Mouse (Mus musculus) kidney, embryonic 16.5 days (tissue): Measurements from ENCODE around the gene Xpnpep1. TPM values are rescaled to one million over a fixed set of nuclear protein-coding genes. Genes with fewer than 3 reads are reported as not detected.

ENCODE experiments used
- ATAC-seq: fragments of 200-750 bp; cut with Nextera tagmentation; 2 replicates; pipeline ENCODE4 v1.8.0; 2017; ENCODE audit warnings: moderate TSS enrichment; ENCODE audit not compliant: low FRiP score, low TSS enrichment
- H3K27ac ChIP-seq: fragments of 300-500 bp; sonication (generic); 2 replicates; pipeline ENCODE4 v1.5.1; 2014; ENCODE audit warnings: low read length
- H3K27me3 ChIP-seq: fragments of 300-500 bp; sonication (generic); 2 replicates; pipeline ENCODE4 v1.6.1; 2014; ENCODE audit warnings: low read length, control low read depth, mixed read lengths; ENCODE audit not compliant: insufficient read depth
- H3K36me3 ChIP-seq: fragments of 300-500 bp; sonication (generic); 2 replicates; pipeline ENCODE4 v1.6.1; 2014; ENCODE audit warnings: low read length, control low read depth, mixed read lengths; ENCODE audit not compliant: insufficient read depth
- H3K4me1 ChIP-seq: fragments of 300-500 bp; sonication (generic); 2 replicates; pipeline ENCODE4 v1.6.1; 2014; ENCODE audit warnings: low read length, control low read depth, mixed read lengths; ENCODE audit not compliant: insufficient read depth
- H3K4me2 ChIP-seq: fragments of 300-500 bp; sonication (generic); replicated peaks from 2 replicates; pipeline ENCODE4 v1.6.1; 2014; ENCODE audit warnings: low read depth, low read length
- H3K4me3 ChIP-seq: fragments of 300-500 bp; sonication (generic); 2 replicates; pipeline ENCODE4 v1.5.1; 2014; ENCODE audit warnings: mild to moderate bottlenecking, low read length
- H3K9ac ChIP-seq: fragments of 300-500 bp; sonication (generic); replicated peaks from 2 replicates; pipeline ENCODE4 v1.6.1; 2014; ENCODE audit warnings: low read length
- H3K9me3 ChIP-seq: fragments of 300-500 bp; sonication (generic); 2 replicates; pipeline ENCODE4 v1.6.1; 2016; ENCODE audit warnings: low read length, control low read depth
- WGBS: fragments of 180-500 bp; shearing (Covaris S2); extraction: QIAGEN DNeasy Blood & Tissue Kit; methylation state at CpG from one replicate; pipeline ENCODE4 v1.1.7; 2014; 5-methylcytosine and 5-hydroxymethylcytosine counted together
- polyA plus RNA-seq: library from polyadenylated mRNA; unstranded; fragments of >200 nt; fragmentation: Nextera tagmentation; extraction: Ambion mirVana; gene quantifications from 2 replicates; pipeline ENCODE4 v1.2.1, GENCODE M21; 2015

The Xpnpep1 gene
- polyA plus RNA-seq, 1 experiment from 2014 or later: 166 TPM

- 76% methylated on average over 8 of the region's 8 CpGs for WGBS
- Histone ChIP-seq H3K9ac (no peak overlapping the region), H3K36me3 (peaks cover 21% of the 10 kb centered on the region), H3K4me3 (no peak overlapping the region), H3K4me2 (no peak overlapping the region), H3K27ac (no peak overlapping the region), H3K9me3 (no peaks in the 10 kb centered on the region), H3K27me3 (no peaks in the 10 kb centered on the region), H3K4me1 (no peaks in the 10 kb centered on the region)
- ATAC-seq: no peak
These were observed 17.9 kb downstream of the Xpnpep1 start for GRCm38 (mm10) chr19:53022037-53022614.

- Histone ChIP-seq H3K4me1 (no peaks in the 10 kb centered on the region), H3K27ac (no peak overlapping the region), H3K9me3 (no peaks in the 10 kb centered on the region), H3K4me2 (no peak overlapping the region), H3K27me3 (no peaks in the 10 kb centered on the region), H3K9ac (no peak overlapping the region), H3K36me3 (peaks cover 21% of the 10 kb centered on the region), H3K4me3 (no peak overlapping the region)
- no peak for ATAC-seq
- 57% methylated on average over 10 of the region's 10 CpGs for WGBS
These were observed 18.5 kb downstream of the Xpnpep1 start for GRCm38 (mm10) chr19:53021537-53021936.

- H3K27me3 ChIP-seq: no peaks in the 10 kb centered on the region
- no peak overlapping the region for H3K9ac ChIP-seq
- H3K36me3 ChIP-seq: peaks cover 14% of the 10 kb centered on the region
- H3K4me2 ChIP-seq: no peak overlapping the region
- H3K27ac ChIP-seq: no peak overlapping the region
- ATAC-seq: no peak
- WGBS: 77% methylated on average over 13 of the region's 13 CpGs
- H3K4me3 ChIP-seq: no peak overlapping the region
- peaks cover 6% of the 10 kb centered on the region for H3K4me1 ChIP-seq
- no peaks in the 10 kb centered on the region for H3K9me3 ChIP-seq
These were observed 20.1 kb downstream of the Xpnpep1 start for GRCm38 (mm10) chr19:53019716-53020463.

GRCm38 (mm10) chr19:53017954-53018353 is 22.1 kb downstream of the Xpnpep1 start:
- Histone ChIP-seq H3K9me3 (no peaks in the 10 kb centered on the region), H3K4me2 (no peak overlapping the region), H3K4me1 (peaks cover 9% of the 10 kb centered on the region), H3K27me3 (no peaks in the 10 kb centered on the region), H3K9ac (no peak overlapping the region), H3K36me3 (peaks cover 11% of the 10 kb centered on the region; the same call in 1 of the 2 replicates), H3K4me3 (no peak overlapping the region), H3K27ac (no peak overlapping the region)
- 86% methylated on average over 9 of the region's 9 CpGs for WGBS
- no peak for ATAC-seq

- 66% methylated on average over 11 of the region's 11 CpGs for WGBS
- Histone ChIP-seq H3K4me2 (no peak overlapping the region), H3K27ac (no peak overlapping the region), H3K9me3 (no peaks in the 10 kb centered on the region), H3K36me3 (peaks cover 8% of the 10 kb centered on the region; the same call in 1 of the 2 replicates), H3K4me3 (no peak overlapping the region), H3K9ac (no peak overlapping the region), H3K27me3 (no peaks in the 10 kb centered on the region), H3K4me1 (peaks cover 9% of the 10 kb centered on the region)
- no peak for ATAC-seq
These were observed 22.8 kb downstream of the Xpnpep1 start for GRCm38 (mm10) chr19:53017248-53017647.

- peak overlapping the region; percentile 37; the same call in 1 of the 2 replicates for H3K9ac ChIP-seq
- peaks cover 17% of the 10 kb centered on the region for H3K36me3 ChIP-seq
- peak overlapping the region; percentile 23; the same call in 1 of the 2 replicates for H3K4me2 ChIP-seq
- ATAC-seq: peak; percentile 58
- no peaks in the 10 kb centered on the region for H3K27me3 ChIP-seq
- H3K27ac ChIP-seq: no peak overlapping the region
- 54% methylated on average over 21 of the region's 21 CpGs for WGBS
- no peak overlapping the region for H3K4me3 ChIP-seq
- H3K9me3 ChIP-seq: no peaks in the 10 kb centered on the region
- peaks cover 13% of the 10 kb centered on the region for H3K4me1 ChIP-seq
These were observed 24.9 kb downstream of the Xpnpep1 start for GRCm38 (mm10) chr19:53014910-53015710.

- WGBS: 91% methylated on average over 3 of the region's 3 CpGs
- Histone ChIP-seq H3K4me1 (peaks cover 13% of the 10 kb centered on the region), H3K9me3 (no peaks in the 10 kb centered on the region), H3K9ac (no peak overlapping the region), H3K27ac (no peak overlapping the region), H3K4me3 (no peak overlapping the region), H3K36me3 (peaks cover 24% of the 10 kb centered on the region), H3K4me2 (no peak overlapping the region), H3K27me3 (no peaks in the 10 kb centered on the region)
- no peak for ATAC-seq
These were observed 26.3 kb downstream of the Xpnpep1 start for GRCm38 (mm10) chr19:53013744-53014143.

- H3K4me1 ChIP-seq: peaks cover 13% of the 10 kb centered on the region
These were observed 26.7 kb downstream of the Xpnpep1 start for GRCm38 (mm10) chr19:53013341-53013740.

GRCm38 (mm10) chr19:53010941-53011340 is 29.1 kb downstream of the Xpnpep1 start:
- Histone ChIP-seq H3K27me3 (no peaks in the 10 kb centered on the region), H3K9ac (no peak overlapping the region), H3K4me1 (peaks cover 13% of the 10 kb centered on the region), H3K9me3 (no peaks in the 10 kb centered on the region), H3K36me3 (peaks cover 39% of the 10 kb centered on the region), H3K4me2 (no peak overlapping the region), H3K4me3 (no peak overlapping the region), H3K27ac (peak overlapping the region; percentile 2; the same call in 1 of the 2 replicates)
- ATAC-seq: no peak
- WGBS: 56% methylated on average over 5 of the region's 5 CpGs

More at GRCm38 (mm10) chr19:53013341-53013740, 26.7 kb downstream of the Xpnpep1 start:
- no peak overlapping the region for H3K4me3 ChIP-seq
- no peaks in the 10 kb centered on the region for H3K27me3 ChIP-seq
- H3K4me2 ChIP-seq: no peak overlapping the region
- H3K27ac ChIP-seq: no peak overlapping the region
- H3K9me3 ChIP-seq: no peaks in the 10 kb centered on the region
- WGBS: 89% methylated on average over 7 of the region's 7 CpGs
- H3K9ac ChIP-seq: no peak overlapping the region
- no peak for ATAC-seq
- H3K36me3 ChIP-seq: peaks cover 24% of the 10 kb centered on the region
